ENCODE assay signal across 9 mouse cellular contexts in the genomic region with DNA sequence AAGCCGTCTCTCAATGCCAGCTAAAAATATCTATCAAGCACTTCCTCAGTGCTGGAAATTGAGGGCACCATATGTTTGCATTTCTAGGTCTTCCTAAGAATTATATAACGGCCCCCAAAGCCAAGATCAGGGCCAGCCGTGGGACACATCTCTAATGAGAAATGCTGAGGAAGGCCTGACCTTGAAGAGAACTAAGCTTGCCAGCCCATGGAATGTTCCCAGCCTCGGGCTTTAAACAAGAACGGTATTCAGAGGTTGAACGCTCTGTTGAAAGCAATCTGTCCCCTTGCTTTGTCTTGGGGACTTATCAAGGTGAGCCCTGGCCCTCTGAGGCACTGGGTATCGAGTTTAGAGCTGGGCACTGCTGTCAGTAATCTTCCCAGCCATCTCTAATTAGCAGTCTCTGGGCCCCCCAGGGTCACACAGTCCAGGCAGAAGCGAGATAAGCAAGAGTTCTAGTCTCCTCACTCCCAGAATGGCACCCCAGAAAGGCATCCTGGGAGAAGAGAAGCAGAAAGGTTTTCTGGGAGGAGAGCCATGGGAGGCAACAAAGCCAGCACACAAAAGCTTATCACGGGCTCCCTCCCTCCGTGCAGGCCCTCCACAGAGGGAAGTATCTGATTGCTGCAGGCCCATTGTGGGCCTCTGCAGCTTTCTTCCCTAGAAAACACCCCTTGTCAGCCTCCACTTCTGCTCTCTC. TPM values are rescaled to one million over a fixed set of nuclear protein-coding genes. Genes with fewer than 3 reads are reported as not detected.
DNase-seq lines count a peak whose midpoint lies in the region; ATAC-seq and TF ChIP-seq lines count a peak whose summit lies in the region.
"Had no signal": no experiment of that assay in that cellular context is flagged by ENCODE, and none has a peak within 500 bp of the region (broad histone marks: within the 10 kb centered on the region; RNA-seq: fewer than 3 reads in every experiment).

No protein-coding gene starts in this region.

- no peak for TF ChIP-seq CTCF in lung, adult 2 months (IDR thresholded peaks at IDR 0.05; ENCODE audit: insufficient read depth, low read length)

- no peaks in the 10 kb centered on the region for H3K36me3 ChIP-seq in lung, embryonic 15.5 days
- no peaks in the 10 kb centered on the region for H3K36me3 ChIP-seq in embryonic facial prominence, embryonic 14.5 days (ENCODE audit: control insufficient read depth, insufficient read depth, low read length)
- no peaks in the 10 kb centered on the region for H3K36me3 ChIP-seq in midbrain, embryonic 13.5 days

- 0 out of 2 replicates have a peak overlapping the region, but pooled peaks have one; percentile 12 for H3K27ac ChIP-seq in lung, embryonic 15.5 days
- H3K27ac ChIP-seq in embryonic facial prominence, embryonic 14.5 days (replicated peaks; ENCODE audit: low read depth, low read length): peak overlapping the region; percentile 17; the same call in 1 of the 2 replicates
- H3K27ac ChIP-seq in midbrain, embryonic 13.5 days: peak overlapping the region; percentile 53; the same call in 1 of the 2 replicates

- DNase-seq in embryo, embryonic 10 days (ENCODE audit: low spot score): peak; percentile 25
- no peak for DNase-seq in embryo, embryonic 9.5 days (ENCODE audit: extremely low spot score)
- DNase-seq in lung, adult 2 months: no peak
- no peak for DNase-seq in embryonic facial prominence, embryonic 14.5 days (ENCODE audit: low spot score)
- no peak for DNase-seq in natural killer cell, adult 2 months (ENCODE audit: low spot score in 2 of 2)
- DNase-seq in layer of hippocampus, postnatal 10 days (ENCODE audit: low spot score in 2 of 2): no peak
- DNase-seq: lung, postnatal 4 days had no signal

- ATAC-seq in lung, embryonic 15.5 days (ENCODE audit: borderline replicate concordance, extremely low read depth, low FRiP score, low TSS enrichment): no peak
- ATAC-seq in embryonic facial prominence, embryonic 14.5 days (ENCODE audit: low read depth): peak; percentile 60; the same call in 1 of the 2 replicates
- no peak for ATAC-seq in midbrain, embryonic 13.5 days

- H3K4me1 ChIP-seq in lung, embryonic 15.5 days: peaks cover 30% of the 10 kb centered on the region
- no peaks in the 10 kb centered on the region; the same call in 1 of the 2 replicates for H3K4me1 ChIP-seq in lung, adult 2 months (ENCODE audit: control insufficient read depth, insufficient read depth, low read length)
- peaks cover 5% of the 10 kb centered on the region; the same call in 1 of the 2 replicates for H3K4me1 ChIP-seq in embryonic facial prominence, embryonic 14.5 days (ENCODE audit: control insufficient read depth, insufficient read depth, low read length)
- peaks cover 32% of the 10 kb centered on the region for H3K4me1 ChIP-seq in midbrain, embryonic 13.5 days (replicated peaks)

- H3K27me3 ChIP-seq in lung, embryonic 15.5 days: no peaks in the 10 kb centered on the region
- no peaks in the 10 kb centered on the region for H3K27me3 ChIP-seq in embryonic facial prominence, embryonic 14.5 days (replicated peaks; ENCODE audit: control insufficient read depth, insufficient read depth, low read length)
- H3K27me3 ChIP-seq in midbrain, embryonic 13.5 days: peaks cover 16% of the 10 kb centered on the region

- H3K9me3 ChIP-seq in lung, embryonic 15.5 days: no peaks in the 10 kb centered on the region
- H3K9me3 ChIP-seq in embryonic facial prominence, embryonic 14.5 days (ENCODE audit: control insufficient read depth, low read length): no peaks in the 10 kb centered on the region
- no peaks in the 10 kb centered on the region for H3K9me3 ChIP-seq in midbrain, embryonic 13.5 days

- H3K9ac ChIP-seq in lung, embryonic 15.5 days: no peak overlapping the region
- H3K9ac ChIP-seq in embryonic facial prominence, embryonic 14.5 days (ENCODE audit: low read depth, low read length): peak overlapping the region; percentile 22; the same call in 1 of the 2 replicates
- H3K9ac ChIP-seq in midbrain, embryonic 13.5 days (replicated peaks): 0 out of 2 replicates have a peak overlapping the region, but pooled peaks have one; percentile 23

- TF ChIP-seq POLR2A in lung, adult 2 months (IDR thresholded peaks at IDR 0.05; ENCODE audit: borderline replicate concordance, extremely low read depth, low read depth, low read length): no peak

- no peak overlapping the region for H3K4me3 ChIP-seq in lung, embryonic 15.5 days
- H3K4me3 ChIP-seq in lung, adult 2 months (replicated peaks; ENCODE audit: extremely low read depth, low read depth, low read length): no peak overlapping the region
- H3K4me3 ChIP-seq in embryonic facial prominence, embryonic 14.5 days (ENCODE audit: low read depth, low read length): no peak overlapping the region
- no peak overlapping the region for H3K4me3 ChIP-seq in midbrain, embryonic 13.5 days (replicated peaks)

- WGBS in lung, embryonic 15.5 days: 38% methylated on average over 10 of the region's 10 CpGs
- 66% methylated on average over 10 of the region's 10 CpGs for WGBS in lung, adult 2 months
- WGBS in embryonic facial prominence, embryonic 14.5 days: 22% methylated on average over 10 of the region's 10 CpGs
- 24% methylated on average over 10 of the region's 10 CpGs for WGBS in midbrain, embryonic 13.5 days

- H3K4me2 ChIP-seq in lung, embryonic 15.5 days: no peak overlapping the region
- no peak overlapping the region for H3K4me2 ChIP-seq in embryonic facial prominence, embryonic 14.5 days (ENCODE audit: low read depth, low read length)
- H3K4me2 ChIP-seq in midbrain, embryonic 13.5 days (replicated peaks): no peak overlapping the region

RNA-seq across cellular contexts. Expression of a gene that starts 41.8 kb away (rescaled TPM):
- 99.7 and 117 TPM in 2 replicates for polyA plus RNA-seq in lung, embryonic 15.5 days (2015; fragmentation: Nextera tagmentation; extraction: Ambion mirVana)
- 267 and 269 TPM in 2 replicates for polyA plus RNA-seq in lung, adult 2 months (2012; rRNA removed)
- 153 and 162 TPM in 2 replicates for polyA plus RNA-seq in embryonic facial prominence, embryonic 14.5 days (2014; fragmentation: Nextera tagmentation; extraction: Ambion mirVana)
- polyA plus RNA-seq in midbrain, embryonic 13.5 days (2015; fragmentation: Nextera tagmentation; extraction: Ambion mirVana): 37.8 and 40.6 TPM in 2 replicates
- 100 to 1,000 TPM; 367 to 390 TPM for total RNA-seq in layer of hippocampus, postnatal 10 days (2021)
